Mouse (Mus musculus) CH12.LX (cell line): ENCODE results near the gene Atmin. TPM values are rescaled to one million over a fixed set of nuclear protein-coding genes. Genes with fewer than 3 reads are reported as not detected.

Experiments
- DNase-seq: peaks from one replicate; pipeline ENCODE4 v3.0.0-alpha.2; 2013; ENCODE audit errors: extremely low read depth
- H3K27ac ChIP-seq: 2 replicates; pipeline ENCODE4 v1.5.1; 2012; ENCODE audit warnings: low read depth, mild to moderate bottlenecking, control low read depth, moderate library complexity; ENCODE audit not compliant: insufficient read depth
- H3K27me3 ChIP-seq: replicated peaks from 2 replicates; pipeline ENCODE3; 2012; ENCODE audit warnings: inconsistent platforms
- H3K36me3 ChIP-seq, 2 experiments: replicated peaks in 1 of 2; 2 replicates each; pipeline versions ENCODE3 to v1.6.1; 2012; ENCODE audit warnings: inconsistent platforms in 1 of 2, low read length in 1 of 2, mild to moderate bottlenecking in 1 of 2, mixed read lengths in 1 of 2, moderate library complexity in 1 of 2; ENCODE audit not compliant: control insufficient read depth in 1 of 2, insufficient read depth in 1 of 2
- H3K4me1 ChIP-seq, 2 experiments: 2 replicates each; pipeline ENCODE4 v1.6.1; 2012; ENCODE audit warnings: inconsistent platforms in 1 of 2, moderate library complexity in 1 of 2; ENCODE audit not compliant: insufficient read depth in 2 of 2, control insufficient read depth in 1 of 2
- H3K4me2 ChIP-seq: 2 replicates; pipeline ENCODE4 v1.6.1; 2012; ENCODE audit warnings: low read depth, mild to moderate bottlenecking, control low read depth; ENCODE audit not compliant: poor library complexity, insufficient read depth, severe bottlenecking
- H3K4me3 ChIP-seq, 3 experiments: fragments of 150-350 bp in 1 of 3; sonication (generic) in 1 of 3; replicated peaks in 1 of 3; 2 replicates each; pipeline versions ENCODE3 to v1.5.1; 2011 to 2012; ENCODE audit warnings: low read depth in 2 of 3, low read length in 2 of 3, mild to moderate bottlenecking in 2 of 3, moderate library complexity in 2 of 3, control low read depth in 1 of 3, improper control_type of control experiment in 1 of 3, inconsistent platforms in 1 of 3, mixed read lengths in 1 of 3; ENCODE audit not compliant: poor library complexity in 1 of 3
- H3K79me2 ChIP-seq: replicated peaks from 2 replicates; pipeline ENCODE4 v1.6.1; 2012; ENCODE audit warnings: mild to moderate bottlenecking, moderate library complexity; ENCODE audit not compliant: control insufficient read depth, poor library complexity, insufficient read depth, severe bottlenecking; ENCODE audit errors: extremely low read depth
- H3K9ac ChIP-seq: 2 replicates; pipeline ENCODE4 v1.6.1; 2012; ENCODE audit warnings: low read depth, mild to moderate bottlenecking, control low read depth, moderate library complexity; ENCODE audit not compliant: insufficient read depth
- H3K9me3 ChIP-seq: replicated peaks from 2 replicates; pipeline ENCODE3; 2012; ENCODE audit warnings: low read length, inconsistent platforms, mixed read lengths
- BHLHE40 ChIP-seq: IDR thresholded peaks from 2 replicates; pipeline ENCODE4 v1.6.1; 2011; ENCODE audit warnings: mild to moderate bottlenecking, low read depth, low read length, improper control_type of control experiment
- CHD1 ChIP-seq: IDR thresholded peaks from 2 replicates; pipeline ENCODE4 v1.6.1; 2012; ENCODE audit warnings: low read depth, low read length, improper control_type of control experiment, inconsistent platforms
- CHD2 ChIP-seq: IDR thresholded peaks from 2 replicates; pipeline ENCODE4 v1.6.1; 2011; ENCODE audit warnings: low read length, improper control_type of control experiment
- CTCF ChIP-seq, 2 experiments: IDR thresholded peaks in 1 of 2; conservative IDR thresholded peaks in 1 of 2; 2 replicates each; pipeline ENCODE4 v1.5.1; 2011 to 2012; ENCODE audit warnings: low read depth in 2 of 2, low read length in 2 of 2, improper control_type of control experiment in 1 of 2, inconsistent platforms in 1 of 2, mild to moderate bottlenecking in 1 of 2, moderate library complexity in 1 of 2
- E2F4 ChIP-seq: IDR thresholded peaks from 2 replicates; pipeline ENCODE4 v1.6.1; 2011; ENCODE audit warnings: low read depth, low read length, improper control_type of control experiment; ENCODE audit not compliant: insufficient replicate concordance
- ELF1 ChIP-seq: IDR thresholded peaks from 2 replicates; pipeline ENCODE4 v1.6.1; 2014; ENCODE audit warnings: low read depth, mild to moderate bottlenecking, inconsistent platforms, low read length, improper control_type of control experiment
- EP300 ChIP-seq: IDR thresholded peaks from 2 replicates; pipeline ENCODE4 v1.6.1; 2011; ENCODE audit warnings: low read length, improper control_type of control experiment
- ETS1 ChIP-seq: conservative IDR thresholded peaks from 2 replicates; pipeline ENCODE4 v1.6.1; 2012; ENCODE audit warnings: low read depth, mild to moderate bottlenecking, inconsistent platforms, low read length, improper control_type of control experiment, moderate library complexity
- GABPA ChIP-seq: IDR thresholded peaks from 2 replicates; pipeline ENCODE4 v1.6.1; 2012; ENCODE audit warnings: low read depth, low read length, improper control_type of control experiment, inconsistent platforms; ENCODE audit not compliant: insufficient replicate concordance
- HCFC1 ChIP-seq: IDR thresholded peaks from 2 replicates; pipeline ENCODE4 v1.6.1; 2012; ENCODE audit warnings: low read depth, mild to moderate bottlenecking, inconsistent platforms, low read length, improper control_type of control experiment
- IRF4 ChIP-seq: IDR thresholded peaks from 2 replicates; pipeline ENCODE4 v1.6.1; 2014; ENCODE audit warnings: low read depth, mild to moderate bottlenecking, inconsistent platforms, low read length, improper control_type of control experiment
- JUN ChIP-seq: IDR thresholded peaks from 2 replicates; pipeline ENCODE4 v1.6.1; 2011; ENCODE audit warnings: low read depth, mild to moderate bottlenecking, low read length, improper control_type of control experiment, moderate library complexity; ENCODE audit not compliant: insufficient read depth
- JUND ChIP-seq: conservative IDR thresholded peaks from 2 replicates; pipeline ENCODE4 v1.6.1; 2011; ENCODE audit warnings: low read depth, low read length, improper control_type of control experiment
- KAT2A ChIP-seq: IDR thresholded peaks from 2 replicates; pipeline ENCODE4 v1.6.1; 2012; ENCODE audit warnings: low read length, improper control_type of control experiment, inconsistent platforms; ENCODE audit not compliant: insufficient replicate concordance
- MAFK ChIP-seq: IDR thresholded peaks from 2 replicates; pipeline ENCODE4 v1.6.1; 2011; ENCODE audit warnings: low read length, improper control_type of control experiment; ENCODE audit not compliant: insufficient replicate concordance
- MAX ChIP-seq: IDR thresholded peaks from 2 replicates; pipeline ENCODE4 v1.6.1; 2011; ENCODE audit warnings: low read length, improper control_type of control experiment
- MAZ ChIP-seq: IDR thresholded peaks from 2 replicates; pipeline ENCODE4 v1.6.1; 2012; ENCODE audit warnings: low read depth, mild to moderate bottlenecking, inconsistent platforms, low read length, improper control_type of control experiment, moderate library complexity
- MEF2A ChIP-seq: IDR thresholded peaks from 2 replicates; pipeline ENCODE4 v1.6.1; 2014; ENCODE audit warnings: low read depth, mild to moderate bottlenecking, inconsistent platforms, low read length, improper control_type of control experiment, borderline replicate concordance
- MXI1 ChIP-seq: IDR thresholded peaks from 2 replicates; pipeline ENCODE4 v1.6.1; 2011; ENCODE audit warnings: mild to moderate bottlenecking, low read depth, low read length, improper control_type of control experiment
- MYC ChIP-seq: IDR thresholded peaks from 2 replicates; pipeline ENCODE4 v1.6.1; 2011; ENCODE audit warnings: low read depth, mild to moderate bottlenecking, improper control_type of control experiment, low read length
- NELFE ChIP-seq: IDR thresholded peaks from 2 replicates; pipeline ENCODE4 v1.6.1; 2011; ENCODE audit warnings: low read depth, low read length, improper control_type of control experiment
- NRF1 ChIP-seq: IDR thresholded peaks from 2 replicates; pipeline ENCODE4 v1.6.1; 2014; ENCODE audit warnings: low read depth, mild to moderate bottlenecking, inconsistent platforms, low read length, improper control_type of control experiment, moderate library complexity
- PAX5 ChIP-seq: IDR thresholded peaks from 2 replicates; pipeline ENCODE4 v1.6.1; 2012; ENCODE audit warnings: low read length, inconsistent platforms, mixed read lengths
- POLR2A ChIP-seq: IDR thresholded peaks from 2 replicates; pipeline ENCODE4 v1.6.1; 2011; ENCODE audit warnings: low read depth, mild to moderate bottlenecking, improper control_type of control experiment, low read length
- POLR2AphosphoS2 ChIP-seq: IDR thresholded peaks from 2 replicates; pipeline ENCODE4 v1.6.1; 2011; ENCODE audit warnings: low read depth, low read length, improper control_type of control experiment
- RAD21 ChIP-seq: IDR thresholded peaks from 2 replicates; pipeline ENCODE4 v1.6.1; 2011; ENCODE audit warnings: low read depth, mild to moderate bottlenecking, low read length, improper control_type of control experiment, moderate library complexity
- RCOR1 ChIP-seq: conservative IDR thresholded peaks from 2 replicates; pipeline ENCODE4 v1.6.1; 2012; ENCODE audit warnings: low read depth, mild to moderate bottlenecking, inconsistent platforms, low read length, improper control_type of control experiment
- SIN3A ChIP-seq: IDR thresholded peaks from 2 replicates; pipeline ENCODE4 v1.6.1; 2012; ENCODE audit warnings: low read length, improper control_type of control experiment, inconsistent platforms
- SMC3 ChIP-seq: IDR thresholded peaks from 2 replicates; pipeline ENCODE4 v1.6.1; 2011; ENCODE audit warnings: low read depth, low read length, improper control_type of control experiment
- TBP ChIP-seq: conservative IDR thresholded peaks from 2 replicates; pipeline ENCODE4 v1.6.1; 2011; ENCODE audit warnings: low read depth, low read length, improper control_type of control experiment
- TCF12 ChIP-seq: IDR thresholded peaks from 2 replicates; pipeline ENCODE4 v1.6.1; 2014; ENCODE audit warnings: low read depth, mild to moderate bottlenecking, inconsistent platforms, low read length, improper control_type of control experiment
- UBTF ChIP-seq: IDR thresholded peaks from 2 replicates; pipeline ENCODE4 v1.6.1; 2012; ENCODE audit warnings: low read depth, mild to moderate bottlenecking, inconsistent platforms, low read length, improper control_type of control experiment, moderate library complexity
- USF1 ChIP-seq: IDR thresholded peaks from 2 replicates; pipeline ENCODE4 v1.6.1; 2014; ENCODE audit warnings: low read depth, mild to moderate bottlenecking, inconsistent platforms, low read length, improper control_type of control experiment
- USF2 ChIP-seq: conservative IDR thresholded peaks from 2 replicates; pipeline ENCODE4 v1.6.1; 2011; ENCODE audit warnings: low read depth, low read length, improper control_type of control experiment
- ZC3H11A ChIP-seq: IDR thresholded peaks from 2 replicates; pipeline ENCODE4 v1.6.1; 2012; ENCODE audit warnings: low read depth, mild to moderate bottlenecking, inconsistent platforms, low read length, improper control_type of control experiment
- ZKSCAN1 ChIP-seq: IDR thresholded peaks from 2 replicates; pipeline ENCODE4 v1.6.1; 2012; ENCODE audit warnings: low read depth, inconsistent platforms, low read length, improper control_type of control experiment, borderline replicate concordance
- ZMIZ1 ChIP-seq: IDR thresholded peaks from 2 replicates; pipeline ENCODE4 v1.6.1; 2012; ENCODE audit warnings: low read depth, mild to moderate bottlenecking, inconsistent platforms, low read length, improper control_type of control experiment
- ZNF384 ChIP-seq: IDR thresholded peaks from 2 replicates; pipeline ENCODE4 v1.6.1; 2012; ENCODE audit warnings: low read depth, low read length, improper control_type of control experiment, inconsistent platforms
- dilution Hi-C: fragments of 300-500 bp; cut with MboI; formaldehyde crosslinking; loops from 2 replicates; pipeline ENCODE4 v1.14.3; 2020; ENCODE audit warnings: low sequenced_read_pairs; ENCODE audit not compliant: extremely low pct_unique_long_range_greater_than_20kb, extremely low pct_ligation_motif_present
- in situ Hi-C: fragments of 300-500 bp; cut with MboI; formaldehyde crosslinking; loops from 3 replicates; pipeline ENCODE4 v1.14.3; 2019; ENCODE audit warnings: low sequenced_read_pairs, low pct_ligation_motif_present, low pct_unique_long_range_greater_than_20kb, mixed read lengths
- polyA plus RNA-seq: library from polyadenylated mRNA; unstranded; fragments of >175 nt; gene quantifications from 2 replicates; pipeline ENCODE4 v1.2.1, GENCODE M21; 2012; ENCODE audit warnings: low read depth; ENCODE audit not compliant: insufficient read length
- total RNA-seq, 2 experiments: library from RNA; depleted of rRNA; stranded (reverse); fragments of 300-350 nt in 1 of 2; fragments of >200 nt in 1 of 2; gene quantifications; 2 replicates each; pipeline ENCODE4 v1.2.3; 2012 to 2014

Gene Atmin
- total and polyA plus RNA-seq, 3 experiments: 9.3 to 22.0 (median 14.8) TPM

DNA sequence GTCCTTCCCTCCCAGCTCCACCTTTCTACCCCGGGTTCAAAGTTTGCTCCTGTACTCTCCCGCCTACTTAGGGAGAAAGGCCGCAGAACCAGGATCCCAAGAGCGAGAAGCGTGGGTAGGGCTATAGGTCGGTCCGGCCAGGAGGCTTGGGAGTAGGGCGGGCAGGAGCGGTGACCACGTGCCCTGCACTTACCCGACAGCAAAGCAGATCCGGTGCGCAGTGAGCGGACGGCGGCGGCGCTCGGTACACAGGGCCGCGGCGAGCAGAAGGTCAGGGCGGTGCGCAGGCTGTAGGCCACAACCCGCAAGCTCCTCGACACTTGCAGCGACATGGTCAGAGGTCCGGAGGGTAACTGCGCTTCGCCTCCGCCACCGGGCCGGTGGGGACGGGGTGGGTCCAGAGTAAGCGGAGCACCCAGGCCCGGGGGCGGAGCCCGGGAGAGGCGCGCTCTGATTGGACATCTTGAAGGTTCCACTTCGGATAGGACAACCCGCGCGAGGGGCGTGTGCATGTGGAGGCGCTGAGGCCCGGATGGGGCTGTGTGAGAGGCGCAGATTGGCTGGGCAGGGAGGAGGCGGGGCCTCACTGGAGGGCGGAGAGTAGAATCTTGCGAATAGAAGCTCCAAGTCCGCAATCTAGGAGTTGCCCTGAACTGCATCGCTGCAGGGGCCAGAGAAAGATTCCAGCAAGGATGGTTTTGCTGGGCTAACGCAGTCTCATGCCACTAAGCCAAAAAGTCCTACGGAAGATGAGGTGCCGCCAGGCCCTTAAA lies 50.1 kb downstream of the Atmin start, which contains the start of gene Gcsh:
Gene Gcsh, minus strand, starts transcription at position 443 of the 773 bp plus-strand sequence.
- in situ Hi-C loops (loop anchor here (5.0 to 10.0 kb wide), 2 partner anchors 71 to 482 kb away; partner anchors contain the start of genes Cenpn and Cmc2), dilution Hi-C loops (no loop called here)
- Histone ChIP-seq H3K27me3 (peaks cover 11% of the 10 kb centered on the region), H3K27ac (peak within 1 kb of the TSS; percentile 13; the same call in 1 of the 2 replicates), H3K9ac (peak within 1 kb of the TSS; percentile 47), H3K4me2 (peak within 1 kb of the TSS; percentile 85), H3K4me1 (peaks cover 0 to 17% of the 10 kb centered on the region in 2 experiments; a peak in 2 of 4 replicates), H3K36me3 (peaks cover under 1 to 25% of the 10 kb centered on the region in 2 experiments), H3K4me3 (peak within 1 kb of the TSS; percentile 69 to 94 (median 78)), H3K9me3 (no peaks in the 10 kb centered on the region), H3K79me2 (peaks cover 3% of the 10 kb centered on the region; the same call in 1 of the 2 replicates)
- TF ChIP-seq POLR2AphosphoS2 (0 out of 2 replicates have a peak, but pooled peaks have one; percentile 39), CHD1 (no peak), TCF12 (peak; percentile 63; the same call in 1 of the 2 replicates), ETS1 (no peak), CHD2 (no peak), ZC3H11A (no peak), SIN3A (peak; percentile 67), POLR2A (peak; percentile 90), JUN (no peak), PAX5 (no peak), MXI1 (peak; percentile 98), NRF1 (peak; percentile 53; the same call in 1 of the 2 replicates), MAZ (0 out of 2 replicates have a peak, but pooled peaks have one; percentile 34), EP300 (no peak), UBTF (peak; percentile 72; the same call in 1 of the 2 replicates), RCOR1 (no peak), HCFC1 (no peak; the same call in 1 of the 2 replicates), MAX (peak; percentile 95), MEF2A (no peak), IRF4 (no peak), GABPA (no peak), USF2 (no peak; the same call in 1 of the 2 replicates), CTCF (conservative IDR thresholded peaks at IDR 0.05 in 1 of 2, IDR thresholded peaks at IDR 0.05 in 1 of 2; ENCODE audit: low read depth in 2 of 2, low read length in 2 of 2) (no peak), E2F4 (no peak), ZKSCAN1 (no peak), ZMIZ1 (peak; percentile 65; the same call in 1 of the 2 replicates), MYC (peak; percentile 80), SMC3 (no peak), ELF1 (0 out of 2 replicates have a peak, but pooled peaks have one; percentile 35), BHLHE40 (peak; percentile 46; the same call in 1 of the 2 replicates), TBP (0 out of 2 replicates have a peak, but pooled peaks have one; percentile 46), JUND (no peak), RAD21 (no peak), KAT2A (no peak), NELFE (peak; percentile 83), ZNF384 (no peak), MAFK (no peak), USF1 (peak; percentile 75)
- peak; percentile 98 for DNase-seq
